Mouse (Mus musculus) brain, adult 10 weeks (tissue): ENCODE measurements around the gene Tcp10c. TPM values are rescaled to one million over a fixed set of nuclear protein-coding genes. Genes with fewer than 3 reads are reported as not detected.

Source experiments
- polyA plus RNA-seq: library from polyadenylated mRNA; stranded (reverse); fragments of 350-450 nt; fragmentation: Illumina TruSeq; extraction: RNeasy Lipid Tissue Mini Kit (QIAGEN cat#74804); gene quantifications from one replicate; pipeline ENCODE4 v1.2.3, GENCODE M21; 2015; ENCODE audit warnings: low read depth, low replicate concordance

Tcp10c gene
- polyA plus RNA-seq: not detected

DNA sequence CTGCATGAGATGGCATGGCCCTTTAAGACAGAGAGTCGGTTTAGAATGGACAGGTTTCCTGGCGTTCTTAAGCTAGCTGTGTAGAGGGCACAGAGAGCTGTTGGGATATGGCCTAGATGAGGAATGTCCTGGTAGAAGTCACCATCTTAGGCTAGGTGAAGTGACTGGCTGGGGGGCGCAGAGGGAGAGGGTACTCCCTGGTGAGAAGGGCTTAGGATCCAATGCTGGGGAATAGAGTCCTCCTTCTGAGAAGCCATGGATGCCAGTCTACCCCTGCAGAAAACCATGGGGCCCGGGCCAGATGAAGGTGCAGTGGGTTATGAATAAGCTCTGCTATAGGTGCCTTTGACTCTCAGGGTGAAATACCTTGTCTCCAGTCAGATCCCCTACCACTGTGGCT, at the start of gene Tcp10c:
TSS of gene Tcp10c (plus strand) at position 52 of the 400 bp plus-strand sequence.

Other genes with a start within 250 kb of the Tcp10c start
- not detected for gene Unc93a, start 222.8 kb upstream of the Tcp10c start, polyA plus RNA-seq
- not detected for gene Smok2a, start 133.4 kb upstream of the Tcp10c start, polyA plus RNA-seq
- not detected for gene Smok2b, start 124.3 kb upstream of the Tcp10c start, polyA plus RNA-seq